8 mouse cellular contexts compared by ENCODE assay signal in the genomic region with DNA sequence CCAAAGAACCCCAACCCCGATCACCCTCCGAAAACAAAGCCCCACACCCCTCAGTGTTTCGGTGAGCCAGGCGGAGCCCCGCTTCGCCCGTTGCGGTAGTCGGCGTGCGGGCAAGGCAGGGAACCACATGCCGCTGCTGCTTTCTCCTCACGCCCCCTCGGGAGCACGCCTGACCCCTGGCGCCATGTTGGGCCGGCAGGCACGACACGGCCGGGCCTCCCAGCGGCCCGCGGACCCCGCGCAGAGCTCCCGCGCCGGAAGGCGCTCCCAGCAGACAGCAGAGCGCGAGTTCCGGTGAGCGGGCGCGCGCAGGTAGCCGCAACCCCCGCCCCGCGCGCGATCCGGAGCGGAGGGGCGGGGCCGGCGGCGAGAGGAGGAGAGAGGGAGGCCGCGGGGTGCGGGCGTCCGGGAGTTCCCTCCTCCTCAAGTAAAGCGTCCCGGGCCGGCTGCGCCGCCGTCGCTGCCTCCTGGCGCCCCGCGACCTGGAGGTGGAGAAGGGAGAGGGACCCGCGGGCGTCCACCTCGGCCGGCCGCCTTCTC. TPM values are rescaled to one million over a fixed set of nuclear protein-coding genes. Genes with fewer than 3 reads are reported as not detected.
DNase-seq lines count a peak whose midpoint lies in the region; ATAC-seq and TF ChIP-seq lines count a peak whose summit lies in the region.

TSS of gene Yes1 (plus strand) at position 371 of the 540 bp plus-strand sequence.

- no peak; the same call in 1 of the 2 replicates for TF ChIP-seq EP300 in heart, postnatal 0 days (IDR thresholded peaks at IDR 0.05; ENCODE audit: low read depth)

- H3K4me2 ChIP-seq in forebrain, embryonic 13.5 days: peak within 1 kb of the TSS; percentile 86
- H3K4me2 ChIP-seq in heart, postnatal 0 days (ENCODE audit: low read depth, low read length): peak within 1 kb of the TSS; percentile 70

- peaks cover 52% of the 10 kb centered on the region for H3K4me1 ChIP-seq in E14TG2a.4 (replicated peaks; ENCODE audit: low read depth, low read length)
- peaks cover 30% of the 10 kb centered on the region for H3K4me1 ChIP-seq in forebrain, embryonic 13.5 days
- H3K4me1 ChIP-seq in heart, postnatal 0 days (ENCODE audit: control insufficient read depth, insufficient read depth): peaks cover 17% of the 10 kb centered on the region

- H3K27me3 ChIP-seq in E14TG2a.4 (ENCODE audit: insufficient read depth, low read length): no peaks in the 10 kb centered on the region
- no peaks in the 10 kb centered on the region for H3K27me3 ChIP-seq in forebrain, embryonic 13.5 days
- no peaks in the 10 kb centered on the region for H3K27me3 ChIP-seq in heart, postnatal 0 days (ENCODE audit: control insufficient read depth, insufficient read depth, low read length)

- no peaks in the 10 kb centered on the region for H3K36me3 ChIP-seq in E14TG2a.4 (ENCODE audit: insufficient read depth, low read length)
- no peaks in the 10 kb centered on the region for H3K36me3 ChIP-seq in forebrain, embryonic 13.5 days (ENCODE audit: poor library complexity, severe bottlenecking)
- H3K36me3 ChIP-seq in heart, postnatal 0 days (replicated peaks; ENCODE audit: control insufficient read depth, insufficient read depth, low read length): no peaks in the 10 kb centered on the region

- peak within 1 kb of the TSS; percentile 89 for H3K9ac ChIP-seq in forebrain, embryonic 13.5 days
- peak within 1 kb of the TSS; percentile 95 for H3K9ac ChIP-seq in heart, postnatal 0 days (replicated peaks; ENCODE audit: low read depth, low read length)

- under 1% methylated on average over 50 of the region's 69 CpGs for WGBS in forebrain, embryonic 13.5 days
- under 1% methylated on average over 46 of the region's 69 CpGs for WGBS in heart, postnatal 0 days

- peak within 1 kb of the TSS; percentile 90 for H3K27ac ChIP-seq in forebrain, embryonic 13.5 days
- peak within 1 kb of the TSS; percentile 94 for H3K27ac ChIP-seq in heart, postnatal 0 days (ENCODE audit: low read depth)

- no peak for TF ChIP-seq CTCF in E14TG2a.4 (conservative IDR thresholded peaks at IDR 0.05; ENCODE audit: low read length)
- peak; percentile 8; the same call in 1 of the 2 replicates for TF ChIP-seq CTCF in heart, postnatal 0 days (IDR thresholded peaks at IDR 0.05; ENCODE audit: low read depth)

- H3K9me3 ChIP-seq in E14TG2a.4 (ENCODE audit: low read length): no peaks in the 10 kb centered on the region
- H3K9me3 ChIP-seq in forebrain, embryonic 13.5 days (replicated peaks): no peaks in the 10 kb centered on the region
- no peaks in the 10 kb centered on the region for H3K9me3 ChIP-seq in heart, postnatal 0 days (replicated peaks; ENCODE audit: control insufficient read depth, low read length)

- peak within 1 kb of the TSS; percentile 97 for H3K4me3 ChIP-seq in E14TG2a.4 (replicated peaks; ENCODE audit: low read length)
- H3K4me3 ChIP-seq in forebrain, embryonic 13.5 days: peak within 1 kb of the TSS; percentile 91
- H3K4me3 ChIP-seq in heart, postnatal 0 days (ENCODE audit: low read depth, low read length): peak within 1 kb of the TSS; percentile 90

- peak; percentile 91 for ATAC-seq in forebrain, embryonic 13.5 days
- peak; percentile 93 for ATAC-seq in heart, postnatal 0 days (ENCODE audit: insufficient read depth, low read depth)
- ATAC-seq in neutrophil, adult 5-6 weeks (ENCODE audit: extremely low read depth, insufficient number of reproducible peaks, low FRiP score, poor library complexity, severe bottlenecking): peak; percentile 56; the same call in 1 of the 2 replicates

- peak; percentile 49 for DNase-seq in c-Kit-positive CD71-positive TER-119-negative erythroid progenitor cells, embryonic 14.5 days (ENCODE audit: low read depth)
- DNase-seq in heart, postnatal 0 days (ENCODE audit: low spot score): peak; percentile 89
- DNase-seq in kidney, postnatal 36 days: peak; percentile 89 to 94
- peak; percentile 84 to 87 for DNase-seq in lung, adult 18-20 months
- peak; percentile 90 for DNase-seq in testis, postnatal 14 days (ENCODE audit: low spot score)

RNA-seq across cellular contexts. Expression of gene Yes1, which starts in this region (rescaled TPM):
- 23.0 and 24.8 TPM in 2 replicates for polyA plus RNA-seq in forebrain, embryonic 13.5 days (2015; fragmentation: Nextera tagmentation; extraction: Ambion mirVana)
- 22.6 and 24.5 TPM in 2 replicates for total RNA-seq in heart, postnatal 0 days (2014; rRNA removed; ENCODE audit: low replicate concordance)
- 19.0 and 20.7 TPM in 2 replicates for polyA plus RNA-seq in heart, postnatal 0 days (2015; fragmentation: Nextera tagmentation; extraction: Ambion mirVana)
- 3.1 and 3.6 TPM in 2 replicates for total RNA-seq in neutrophil, adult 5-6 weeks (2017)

Comparison
In these comparisons a context has a peak if more than half of its experiments do, and no peak if none do; other contexts are left out.
1. Peak in every context shown above with its lines: DNase-seq, ATAC-seq, H3K4me3 ChIP-seq and H3K27ac ChIP-seq.